Mouse (Mus musculus) midbrain, embryonic 15.5 days (tissue): ENCODE data around the gene Ldb3. TPM values are rescaled to one million over a fixed set of nuclear protein-coding genes. Genes with fewer than 3 reads are reported as not detected.

Source experiments
- polyA plus RNA-seq: library from polyadenylated mRNA; unstranded; fragments of >200 nt; fragmentation: Nextera tagmentation; extraction: Ambion mirVana; gene quantifications from 2 replicates; pipeline ENCODE4 v1.2.1, GENCODE M21; 2015

Gene Ldb3
- polyA plus RNA-seq, 1 experiment from 2014 or later = 0.57 TPM

Other genes with a start within 250 kb of the Ldb3 start
- not detected in 2 replicates for gene Fam25c, start 233.2 kb downstream of the Ldb3 start, polyA plus RNA-seq
- 36.7 and 45.2 TPM in 2 replicates for gene Sncg, start 213.9 kb downstream of the Ldb3 start, polyA plus RNA-seq
- gene Mmrn2, start 213.2 kb downstream of the Ldb3 start, polyA plus RNA-seq = 4.7 and 5.0 TPM in 2 replicates
- gene Bmpr1a, start 85.3 kb downstream of the Ldb3 start, polyA plus RNA-seq = 15.2 and 17.5 TPM in 2 replicates
- gene 9230112D13Rik, start 65.9 kb downstream of the Ldb3 start, polyA plus RNA-seq = not detected in 2 replicates
- gene Opn4, start 11.5 kb upstream of the Ldb3 start, polyA plus RNA-seq = 0.23 TPM in 1 of 2 replicates, not detected in the other
- 13.0 and 13.6 TPM in 2 replicates for gene Wapl, start 85.2 kb upstream of the Ldb3 start, polyA plus RNA-seq
- gene Grid1, start 231.4 kb upstream of the Ldb3 start, polyA plus RNA-seq = 7.7 and 8.8 TPM in 2 replicates